Mouse (Mus musculus): Measurements from ENCODE around the gene Rabgap1l. TPM values are rescaled to one million over a fixed set of nuclear protein-coding genes. Genes with fewer than 3 reads are reported as not detected.

The Rabgap1l gene
- total RNA-seq, 2 experiments from 2014 or later: 249 to 258 TPM

DNA sequence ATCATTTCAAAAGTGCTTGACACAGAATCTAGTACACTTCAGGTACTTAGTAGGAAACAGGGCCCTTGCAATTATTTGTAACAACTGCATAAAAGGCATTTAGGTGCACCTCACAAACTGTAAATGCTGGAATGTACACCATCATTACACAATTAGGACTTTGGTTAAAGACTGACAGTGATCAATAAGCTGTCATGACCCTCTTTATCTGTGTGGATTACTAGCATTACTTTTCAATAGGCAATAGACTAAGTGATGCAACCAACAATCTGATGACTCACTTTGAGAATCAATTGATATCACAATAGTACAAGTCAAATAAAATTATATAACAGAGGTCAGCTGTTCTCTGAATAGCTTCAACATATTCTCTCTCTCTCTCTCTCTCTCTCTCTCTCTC, 418.5 kb downstream of the Rabgap1l start:
- no peak for DNase-seq

DNA sequence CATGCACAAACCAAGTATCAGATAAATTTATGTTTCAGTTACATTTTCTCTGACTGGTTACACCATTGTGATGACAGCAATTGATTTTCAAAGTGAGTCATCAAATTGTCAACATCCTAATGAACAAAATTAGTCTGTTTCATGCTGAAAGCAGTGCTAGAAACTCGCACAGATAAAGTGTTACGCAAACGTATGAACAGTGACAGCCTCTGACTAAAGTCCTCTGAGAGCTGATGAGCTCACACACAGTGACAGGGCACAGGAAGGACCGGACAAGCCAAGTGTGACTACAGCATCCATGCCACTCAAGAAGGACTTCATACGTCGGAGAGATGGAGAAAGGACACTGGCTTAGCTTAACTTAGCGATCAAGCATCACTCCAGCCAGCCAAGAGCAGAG, 419.7 kb downstream of the Rabgap1l start:
- no peak for DNase-seq

DNA sequence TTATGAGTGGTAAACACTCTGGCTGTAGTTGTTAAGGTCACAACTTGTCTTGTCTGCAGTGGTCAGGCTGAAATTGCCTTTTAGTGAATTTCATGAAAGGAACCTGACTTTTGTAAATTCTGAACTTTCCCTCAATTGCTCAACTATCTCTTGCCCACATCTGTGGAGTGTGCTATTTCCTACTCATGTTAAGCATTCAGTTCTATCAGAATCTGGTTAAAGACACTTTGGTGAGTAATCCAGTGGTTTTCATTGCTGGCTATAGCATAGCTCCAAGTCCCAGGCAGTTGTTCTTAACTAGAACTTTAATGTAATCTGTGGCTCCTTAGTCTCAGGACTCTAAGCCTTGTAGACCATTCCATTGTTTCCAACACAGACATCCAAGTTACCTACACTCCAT, 421.3 kb downstream of the Rabgap1l start:
- DNase-seq: no peak

DNA sequence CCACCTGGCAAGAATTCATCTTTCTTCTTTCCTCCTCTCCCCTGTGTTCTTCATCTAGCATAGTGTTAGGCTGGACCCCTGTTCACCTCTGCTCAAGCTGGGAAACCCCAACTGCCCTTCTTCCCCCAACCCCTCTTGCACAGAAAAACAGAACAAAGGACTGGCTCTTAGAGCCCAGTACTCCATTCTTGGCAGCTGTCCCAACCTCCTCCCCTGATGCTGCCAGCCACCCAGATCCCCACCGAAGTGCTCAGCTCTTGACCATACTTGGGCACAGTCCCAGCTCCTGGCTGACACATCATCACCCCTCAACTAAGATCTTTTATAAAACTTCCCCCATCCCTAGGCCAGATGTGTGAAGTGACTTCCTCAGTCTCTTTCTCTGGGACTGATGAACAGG, 422.5 kb downstream of the Rabgap1l start:
- DNase-seq: peak in 1 of 2 experiments; percentile 18

DNA sequence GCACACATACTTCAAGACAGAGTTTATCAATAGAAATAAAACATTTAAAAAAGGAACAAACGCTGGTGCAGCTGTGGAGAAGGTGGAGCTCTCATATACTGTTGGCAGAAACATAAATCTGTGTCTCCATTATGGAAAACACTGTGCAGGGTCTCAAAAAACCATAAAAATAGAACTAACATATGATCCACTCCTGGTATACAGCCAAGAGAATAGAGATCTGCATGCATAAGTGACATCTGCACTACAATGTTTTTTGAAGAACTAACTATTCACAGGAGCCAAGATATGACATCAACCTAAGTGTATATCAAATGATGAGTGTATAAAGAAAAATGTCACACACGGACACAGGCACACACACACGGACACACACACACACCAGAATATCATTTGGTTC, 426.4 kb downstream of the Rabgap1l start:
- no peak for DNase-seq

DNA sequence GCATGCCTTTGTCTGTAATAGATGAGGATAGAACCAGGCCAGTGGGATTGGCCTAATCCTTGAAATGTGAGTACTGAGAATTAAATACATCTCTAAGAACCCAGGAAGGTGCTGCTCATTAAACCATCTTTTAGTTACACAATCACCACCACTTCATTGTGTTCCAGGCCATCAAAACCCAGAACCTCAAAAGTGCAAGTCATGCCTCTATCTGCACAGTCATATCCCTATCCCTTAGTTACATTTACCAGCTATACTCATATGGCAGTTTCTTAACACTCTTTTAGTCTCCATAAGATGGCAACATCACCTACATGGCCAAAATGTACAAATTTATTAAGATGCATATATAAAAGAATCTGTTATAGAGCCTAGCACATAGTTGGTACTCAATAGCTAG, 435.7 kb downstream of the Rabgap1l start:
- DNase-seq: no peak

DNA sequence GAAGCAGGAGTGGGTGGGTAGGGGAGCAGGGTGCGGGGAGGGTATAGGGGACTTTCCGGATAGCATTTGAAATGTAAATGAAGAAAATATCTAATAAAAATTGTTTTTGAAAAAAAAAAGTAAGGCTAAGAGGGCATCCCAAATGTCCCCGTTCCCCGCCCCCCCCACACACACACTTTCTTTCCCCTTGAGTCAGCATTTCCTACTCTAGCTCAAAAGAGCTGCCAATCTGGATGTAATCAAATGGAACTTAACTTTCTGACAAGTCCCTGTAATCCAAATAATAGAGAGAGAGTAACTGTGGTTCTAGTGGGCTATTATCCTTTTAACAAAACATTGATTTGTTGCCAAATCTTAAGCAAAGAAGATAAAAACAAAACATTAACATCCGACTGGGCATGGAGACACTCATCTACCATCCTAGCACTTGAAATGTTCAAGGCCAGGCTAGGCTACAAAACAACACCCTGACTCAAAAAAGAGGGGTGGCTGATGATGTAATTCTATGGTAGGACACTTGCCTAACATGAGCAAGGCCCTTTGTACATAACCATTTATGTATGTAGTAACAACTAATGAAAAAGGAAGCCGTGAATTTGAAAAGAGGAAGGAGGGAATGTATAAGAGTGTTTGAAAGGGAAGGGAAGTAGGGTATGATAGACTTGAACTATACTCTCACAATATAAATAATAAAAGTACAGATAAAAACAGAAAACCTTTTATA, 439.1 kb downstream of the Rabgap1l start:
- no peak for DNase-seq

DNA sequence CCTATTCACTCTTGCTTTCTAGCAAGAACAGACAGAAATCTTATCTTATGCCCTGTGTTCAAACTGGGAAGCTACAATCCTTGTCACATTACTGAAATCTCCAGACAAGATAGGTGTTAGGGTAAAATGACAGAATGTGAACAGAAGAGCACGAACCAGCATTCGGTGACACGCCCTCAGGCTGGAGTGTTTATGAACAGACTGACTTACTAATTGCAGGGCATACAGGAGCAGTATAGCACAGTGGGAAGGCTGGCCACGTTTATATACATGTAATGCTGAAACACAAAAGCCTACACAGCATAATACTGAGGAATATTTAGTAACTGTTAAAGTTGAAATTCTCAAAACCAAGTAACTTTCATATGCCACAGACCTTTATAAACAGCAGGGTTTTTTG, 440.7 kb downstream of the Rabgap1l start:
- no peak for DNase-seq

DNA sequence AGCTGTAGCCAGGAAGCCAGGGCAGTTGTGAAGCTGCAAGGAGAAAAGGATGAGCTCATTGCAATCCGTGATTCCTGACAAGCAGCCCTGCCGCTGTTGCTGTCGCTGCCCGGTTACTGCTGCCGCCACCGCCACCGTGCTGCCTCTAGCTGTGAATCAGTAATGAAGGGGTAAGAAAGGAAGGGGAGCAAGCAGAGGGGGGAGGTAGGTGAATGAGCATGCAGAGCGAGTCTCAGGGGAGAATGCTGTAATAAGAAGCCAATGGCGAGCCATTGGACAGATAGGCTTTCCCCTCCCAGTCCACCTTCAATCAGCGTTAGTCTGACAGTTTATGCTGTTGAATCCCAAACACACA, 441.2 kb downstream of the Rabgap1l start:
- peak; percentile 75 to 81 for DNase-seq

DNA sequence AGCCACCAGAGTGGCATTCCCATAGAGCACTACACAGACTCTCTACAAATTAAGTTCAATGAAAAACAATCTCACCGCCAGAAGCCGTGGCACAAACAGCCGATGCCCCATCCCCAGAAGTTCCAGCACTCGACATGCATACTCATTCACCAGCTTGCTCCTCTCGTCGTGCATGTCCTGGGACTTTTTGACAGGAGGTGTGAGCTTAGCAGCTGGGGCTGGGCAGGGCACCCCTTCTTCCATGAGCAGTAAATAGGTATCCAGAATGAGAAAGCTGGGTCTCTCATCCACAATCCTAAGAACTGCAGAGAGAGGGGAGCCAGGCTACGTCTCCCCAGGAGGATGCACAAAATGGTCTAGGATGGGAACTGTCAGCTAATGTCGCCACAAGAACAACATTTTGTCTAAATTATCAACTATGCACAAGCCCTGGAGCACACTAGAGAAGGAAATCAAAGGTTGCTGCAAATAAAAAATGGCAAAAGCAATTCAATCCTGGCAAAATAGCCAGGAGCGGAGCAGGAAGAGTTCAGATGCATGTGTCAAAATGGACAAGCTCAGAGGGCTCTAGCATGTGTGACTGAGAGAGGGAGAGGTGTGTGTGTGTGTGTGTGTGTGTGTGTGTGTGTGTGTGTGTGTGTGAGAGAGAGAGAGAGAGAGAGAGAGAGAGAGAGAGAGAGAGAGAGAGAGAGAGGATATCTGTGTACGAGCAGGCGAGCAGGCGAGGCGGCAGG, 441.7 kb downstream of the Rabgap1l start:
- peak; percentile 44 to 50 for DNase-seq

DNA sequence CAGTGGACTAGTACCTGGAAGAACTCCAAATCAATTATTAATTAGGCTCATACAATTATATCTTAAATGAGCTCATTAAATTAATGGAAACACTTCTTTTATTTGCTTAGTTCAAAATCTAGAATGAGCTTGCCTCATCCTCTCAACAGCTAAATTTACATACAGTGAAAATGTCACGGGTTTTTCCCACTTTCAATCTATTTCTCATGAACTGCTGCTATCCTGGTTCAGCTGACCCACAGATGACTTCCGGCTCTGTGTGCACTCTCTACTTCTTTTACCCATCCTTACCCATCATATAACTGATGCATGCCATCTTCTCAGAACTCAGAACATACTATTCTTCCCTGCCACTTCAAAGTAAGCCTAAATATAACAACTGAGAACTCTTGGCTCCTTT, 452.4 kb downstream of the Rabgap1l start:
- DNase-seq: no peak

DNA sequence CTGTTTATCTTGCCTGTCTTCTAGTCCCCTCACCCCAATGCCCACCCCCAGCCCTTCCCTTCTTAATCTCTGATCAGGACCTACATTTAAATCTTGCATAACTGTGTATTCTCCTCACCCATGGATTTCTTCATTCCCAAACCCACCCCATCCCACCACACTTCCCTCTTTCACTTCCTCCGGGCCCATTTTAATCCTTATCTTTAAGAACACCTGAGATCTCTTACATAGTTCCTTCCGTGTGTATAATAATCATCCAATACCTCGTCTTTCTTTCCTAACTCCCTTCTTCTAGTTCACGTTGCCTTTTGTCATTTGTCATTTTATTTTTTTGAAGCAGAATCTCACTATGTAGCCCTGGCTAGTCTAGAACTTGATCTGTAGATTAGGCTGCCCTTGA, 453.6 kb downstream of the Rabgap1l start:
- DNase-seq: no peak

DNA sequence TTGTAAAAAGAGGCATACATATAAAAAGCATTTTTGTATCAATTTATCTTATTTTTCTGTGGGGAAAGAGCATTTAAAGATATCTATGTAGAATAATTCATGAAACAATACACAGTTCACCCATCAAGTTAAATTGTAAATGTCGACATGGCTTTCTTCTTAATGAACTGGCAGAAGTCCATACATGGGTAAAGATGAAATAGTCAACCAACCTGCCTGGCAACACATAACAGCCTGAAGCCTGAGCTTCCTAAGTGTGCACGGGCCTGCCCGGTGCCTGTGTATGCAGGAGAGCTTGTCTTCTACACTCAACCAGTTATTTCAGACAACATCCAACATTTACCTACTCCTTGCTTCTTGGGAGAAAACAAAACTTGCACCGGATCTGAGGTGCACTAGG, 458.2 kb downstream of the Rabgap1l start:
- no peak for DNase-seq

DNA sequence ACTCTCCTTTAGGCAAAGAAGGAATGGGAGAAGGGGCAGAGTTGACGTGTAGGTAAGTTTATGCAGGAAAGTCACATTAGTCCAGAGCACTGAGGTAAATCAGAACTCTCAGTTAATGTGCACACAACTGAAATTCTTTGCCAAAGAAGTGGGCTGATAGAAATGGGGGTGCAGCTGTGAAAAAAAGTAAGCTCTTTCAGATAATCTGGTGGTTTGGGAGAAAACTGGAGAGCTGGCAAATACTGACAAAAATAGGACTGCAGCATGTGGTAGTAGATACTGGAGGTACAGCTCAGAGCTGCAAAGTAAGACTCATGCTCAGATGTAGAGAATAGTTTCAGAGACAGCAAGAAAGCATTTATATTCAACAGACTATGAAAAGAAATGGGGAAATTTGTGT, 462.2 kb downstream of the Rabgap1l start:
- DNase-seq: peak; percentile 15 to 30

DNA sequence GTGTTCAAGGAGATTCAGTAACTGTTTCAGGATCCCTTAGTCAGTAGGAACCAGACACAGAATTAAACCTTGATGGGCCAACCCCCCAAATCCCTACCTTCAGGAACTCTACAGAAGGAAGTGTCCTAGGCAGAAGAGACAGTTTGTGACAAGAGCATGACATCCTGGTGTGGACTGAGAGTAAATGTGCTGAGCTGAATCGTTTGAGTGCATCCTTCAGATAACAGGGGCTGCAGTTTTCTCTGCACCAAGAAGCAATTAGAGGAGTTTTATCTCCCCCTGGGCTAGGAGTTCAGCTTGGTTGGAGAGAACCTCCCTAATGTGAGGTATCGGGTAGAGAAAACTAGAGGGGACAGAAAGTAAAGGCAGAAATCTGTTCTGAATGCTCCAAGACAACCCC, 462.8 kb downstream of the Rabgap1l start:
- no peak for DNase-seq

DNA sequence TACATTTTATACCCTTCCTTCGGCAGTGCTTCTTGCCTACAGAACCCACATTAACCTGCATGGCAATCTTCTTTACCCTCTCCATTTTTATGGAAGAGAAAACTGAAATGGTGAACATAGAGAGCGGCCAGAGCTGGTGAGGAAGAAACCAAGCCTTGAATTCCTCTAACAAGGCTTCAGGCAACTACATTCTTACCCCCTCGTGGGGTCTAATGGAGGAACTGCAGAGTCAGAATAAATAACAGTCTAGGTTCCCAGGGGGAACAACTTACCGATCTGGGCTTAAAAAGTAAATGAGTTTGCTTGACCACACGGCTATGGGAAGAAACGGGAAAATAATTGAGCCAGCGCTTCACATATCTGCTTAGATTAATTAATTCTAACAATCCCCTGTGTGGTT, 463.2 kb downstream of the Rabgap1l start:
- DNase-seq: no peak

DNA sequence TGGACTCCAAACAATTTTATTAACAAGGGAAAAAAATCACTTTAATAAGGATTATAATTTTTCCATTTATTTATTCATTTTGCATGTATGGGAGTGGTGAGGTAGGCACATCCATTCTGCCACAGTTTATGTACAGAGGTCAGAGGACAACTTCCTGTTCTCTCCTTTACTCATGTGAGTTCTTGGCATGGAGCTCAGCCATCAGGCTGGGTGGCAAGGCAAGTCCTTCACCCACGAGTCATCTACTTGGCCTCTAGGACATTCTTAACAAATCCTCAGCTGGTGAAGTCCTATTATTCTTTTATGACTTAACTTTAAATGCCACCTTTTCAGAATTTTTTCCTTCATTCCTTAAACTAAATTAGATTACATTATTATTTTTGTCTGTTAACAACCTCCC, 465.5 kb downstream of the Rabgap1l start:
- DNase-seq: no peak

DNA sequence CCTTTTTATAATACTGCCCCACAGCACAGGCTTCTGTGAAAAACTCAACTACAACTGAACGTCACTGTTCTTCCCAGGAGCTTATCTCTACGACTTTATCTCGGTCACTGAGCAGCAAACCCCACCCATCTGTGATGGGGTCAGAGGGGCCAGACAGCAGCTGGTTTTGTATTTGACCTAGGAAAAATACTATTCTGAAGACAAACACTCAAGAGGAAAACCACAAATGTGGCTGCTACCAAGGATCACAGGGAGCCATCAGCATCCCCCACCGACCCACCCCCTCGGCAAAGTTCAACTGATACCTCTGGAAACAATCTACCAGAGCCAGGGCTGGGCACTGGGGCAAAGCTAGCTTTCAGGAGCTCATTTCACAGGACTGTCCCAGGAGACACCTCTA, 467.5 kb downstream of the Rabgap1l start:
- no peak for DNase-seq

DNA sequence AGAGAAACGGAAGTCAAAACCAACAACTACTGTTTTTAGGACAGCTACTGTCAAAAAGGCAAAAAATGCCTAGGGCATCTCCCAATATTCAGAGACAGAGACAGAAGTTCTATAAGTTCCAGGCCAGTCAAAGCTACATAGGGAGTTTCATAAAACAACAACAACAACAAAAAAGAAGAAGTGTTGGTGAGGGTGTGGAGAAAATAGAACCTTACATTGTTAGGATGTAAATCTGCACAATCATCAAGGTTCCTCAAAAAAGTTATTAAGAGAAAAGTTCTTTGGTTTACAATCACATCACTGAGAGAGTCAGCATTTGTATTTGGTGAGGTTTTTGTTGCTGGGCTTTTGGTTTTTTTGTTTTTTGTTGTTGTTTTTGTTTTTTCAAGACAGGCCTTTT, 472.3 kb downstream of the Rabgap1l start:
- DNase-seq: no peak

DNA sequence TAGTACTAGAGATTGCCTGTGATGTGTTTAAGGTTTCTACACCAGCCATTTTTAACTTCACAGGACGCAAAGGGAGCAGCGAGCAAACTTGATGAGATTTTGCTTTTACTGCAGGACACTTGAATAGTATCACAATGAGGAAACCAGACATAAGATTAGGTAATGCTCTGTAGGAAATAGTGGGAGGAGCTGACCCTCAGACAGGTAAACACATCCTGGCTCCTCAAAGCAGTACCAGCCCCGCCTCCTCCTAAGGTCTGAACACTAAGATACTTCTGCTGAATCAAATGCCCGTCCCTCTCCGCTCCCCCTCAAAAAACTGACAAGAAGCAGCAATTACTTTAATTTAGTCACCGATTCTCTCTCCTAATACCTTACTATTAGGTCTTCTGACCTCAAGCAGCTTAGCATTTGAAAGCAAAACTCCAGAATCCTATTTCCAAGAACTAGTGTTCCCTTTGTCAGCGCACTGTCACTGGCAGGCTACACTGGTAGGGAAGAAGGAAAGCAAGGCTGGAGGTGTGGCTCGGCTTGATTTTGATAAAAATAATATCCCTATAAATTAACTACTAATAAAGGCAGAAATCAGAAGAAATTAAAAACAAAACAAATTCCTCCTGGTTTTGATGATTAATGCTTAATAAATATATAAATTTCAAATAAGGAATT, 474.8 kb downstream of the Rabgap1l start:
- no peak for DNase-seq

DNA sequence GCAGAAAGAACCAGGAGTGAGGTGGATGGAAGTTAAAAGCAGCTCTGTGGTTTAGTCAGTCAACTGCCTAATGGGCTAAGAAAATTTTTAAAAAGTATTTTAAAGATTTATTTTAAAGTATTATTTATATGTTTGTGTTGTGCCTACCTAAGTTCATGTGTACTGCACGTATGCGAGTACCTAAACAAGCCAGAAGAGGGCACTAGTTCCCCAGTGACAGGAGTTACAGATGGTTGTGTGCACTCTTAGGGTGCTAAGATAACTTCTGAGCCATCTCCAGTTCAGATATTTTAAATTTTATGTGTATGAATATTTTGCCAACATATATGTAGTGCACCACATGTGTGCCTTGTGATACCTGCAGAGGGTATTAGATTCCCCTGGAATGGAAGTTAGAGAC, 476.8 kb downstream of the Rabgap1l start:
- no peak for DNase-seq

DNA sequence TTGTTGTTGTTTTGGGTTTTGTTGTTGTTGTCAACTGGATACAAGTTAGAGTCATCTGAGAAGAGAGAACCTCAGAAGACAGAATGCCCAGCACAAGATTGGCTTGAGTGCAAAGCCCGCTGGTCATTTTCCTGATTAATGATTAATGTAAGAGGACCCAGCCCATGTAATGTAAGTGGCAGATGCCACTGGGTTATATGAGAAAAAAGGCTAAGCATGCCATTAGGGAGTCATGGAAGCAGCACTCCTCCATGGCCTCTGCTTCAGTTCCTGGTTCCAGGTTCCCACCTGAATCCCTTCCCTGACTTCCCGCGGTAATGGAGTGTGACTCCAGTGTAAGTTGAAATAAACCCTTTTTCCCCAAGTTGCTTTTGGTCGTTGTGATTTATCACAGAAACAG, 480.4 kb downstream of the Rabgap1l start:
- no peak for DNase-seq

DNA sequence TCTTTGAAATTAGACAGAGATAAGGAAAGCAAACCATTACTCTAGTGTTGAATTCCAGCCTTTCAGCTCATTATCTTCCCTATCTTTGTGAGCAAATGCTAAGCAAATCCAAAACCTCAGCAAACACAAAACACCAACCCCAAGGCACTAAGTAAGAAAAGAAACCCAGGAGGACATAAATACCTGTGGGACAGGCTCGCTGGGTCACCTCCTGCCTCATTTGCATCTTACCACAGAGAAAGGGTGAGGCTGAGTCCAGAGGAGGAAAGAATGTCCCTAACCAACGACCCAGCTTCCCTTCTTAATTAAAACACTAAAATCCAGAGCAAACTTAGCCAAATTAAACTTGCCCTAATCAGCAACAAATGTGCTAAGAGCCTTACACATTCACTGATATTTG, 481.1 kb downstream of the Rabgap1l start:
- no peak for DNase-seq

DNA sequence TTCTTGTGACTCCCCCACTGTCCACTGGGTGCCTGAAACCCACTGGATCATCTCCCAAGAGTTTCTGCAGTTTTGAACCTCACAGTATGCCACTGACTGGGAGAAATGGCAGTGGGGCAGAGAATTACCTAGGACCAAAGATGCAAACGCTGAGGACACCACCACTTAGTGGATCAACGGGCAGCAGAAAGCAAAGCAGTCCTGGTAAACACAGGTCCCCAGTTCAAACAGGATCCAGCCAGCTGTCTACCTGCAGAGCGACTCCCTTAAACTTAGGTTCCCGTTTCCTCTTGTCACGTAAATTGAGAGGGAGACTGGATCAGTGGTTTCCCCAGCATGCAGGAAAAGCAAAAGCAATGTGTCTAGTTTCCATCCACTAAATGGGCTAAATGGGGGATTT, 483.1 kb downstream of the Rabgap1l start:
- no peak for DNase-seq

Data from layer of hippocampus, postnatal 36 days (tissue).